Mouse (Mus musculus): ENCODE data around the gene Prkra.
"Not testable (repeated sequence)": the region's sequence is repeated elsewhere in the genome, so short reads cannot be mapped to it uniquely, and the experiment has no call there.

The Prkra gene

DNA sequence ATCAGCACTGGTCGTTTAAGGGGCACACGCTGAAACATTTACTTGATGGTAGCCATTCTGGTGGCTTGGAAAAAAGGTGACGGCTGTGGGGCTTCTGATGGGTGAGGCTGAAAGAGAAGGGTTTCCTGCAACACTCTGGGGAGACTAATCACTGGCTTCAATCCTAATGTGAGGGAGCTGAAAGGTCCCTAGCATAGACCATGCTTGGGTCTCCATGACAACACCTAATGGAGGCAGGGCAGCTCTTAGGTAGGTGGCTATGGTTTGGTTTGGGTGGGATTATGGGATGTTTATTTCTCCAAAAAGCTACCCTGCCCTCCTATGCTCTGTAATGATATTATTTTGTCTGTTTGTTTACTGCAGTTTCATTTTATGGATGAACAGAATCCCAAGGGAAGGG lies 7.6 kb upstream of the Prkra start:
- no peak for DNase-seq

GRCm38 (mm10) chr2:76654646-76655045 lies 6.8 kb upstream of the Prkra start:
- no peak for DNase-seq

GRCm38 (mm10) chr2:76653070-76653469 lies 5.3 kb upstream of the Prkra start:
- DNase-seq: no peak

- no peak for DNase-seq
Observed at GRCm38 (mm10) chr2:76648666-76649141, 889 bp upstream of the Prkra start.

DNA sequence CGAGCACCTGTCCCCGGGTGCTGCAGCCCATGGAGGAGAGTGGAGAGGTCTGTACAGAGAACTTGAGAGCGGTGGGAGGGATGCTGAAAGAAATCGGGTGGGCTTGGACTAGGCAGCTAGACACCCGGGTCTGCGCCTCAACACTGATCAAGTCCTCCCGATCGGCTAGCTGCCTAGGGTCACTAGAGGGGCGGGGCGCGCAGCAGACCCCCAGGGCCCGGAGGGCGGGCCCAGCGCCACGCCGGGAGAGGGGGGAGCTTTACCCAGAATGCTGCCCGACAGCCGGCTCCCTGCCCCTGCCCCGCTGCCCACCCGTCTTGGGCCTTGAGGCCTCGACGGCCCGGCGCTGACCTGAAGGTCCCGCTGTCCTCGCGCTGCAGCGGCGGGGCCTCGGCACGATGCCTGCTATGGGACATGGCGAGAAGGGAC lies 360 bp downstream of the Prkra start:
- no peak for DNase-seq

DNA sequence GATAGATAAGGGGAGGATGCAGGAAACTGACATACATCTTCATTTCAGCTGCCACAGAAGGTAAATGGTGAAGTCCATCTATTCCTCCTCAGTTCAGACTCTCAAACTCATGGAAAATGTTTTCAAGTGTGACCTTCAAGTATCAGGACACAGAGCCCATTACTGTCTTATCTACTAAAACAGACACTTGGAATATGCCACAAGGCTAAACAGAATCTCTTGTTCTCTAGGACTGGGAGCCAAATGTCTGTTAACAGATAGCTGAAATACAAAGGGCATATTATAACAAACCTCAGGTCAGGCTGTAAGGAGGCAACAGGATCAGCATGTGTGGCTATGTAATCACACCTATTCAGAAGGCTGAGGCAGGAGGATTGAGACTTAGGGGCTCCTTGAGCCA lies 4.0 kb downstream of the Prkra start:
- no peak for DNase-seq

DNA sequence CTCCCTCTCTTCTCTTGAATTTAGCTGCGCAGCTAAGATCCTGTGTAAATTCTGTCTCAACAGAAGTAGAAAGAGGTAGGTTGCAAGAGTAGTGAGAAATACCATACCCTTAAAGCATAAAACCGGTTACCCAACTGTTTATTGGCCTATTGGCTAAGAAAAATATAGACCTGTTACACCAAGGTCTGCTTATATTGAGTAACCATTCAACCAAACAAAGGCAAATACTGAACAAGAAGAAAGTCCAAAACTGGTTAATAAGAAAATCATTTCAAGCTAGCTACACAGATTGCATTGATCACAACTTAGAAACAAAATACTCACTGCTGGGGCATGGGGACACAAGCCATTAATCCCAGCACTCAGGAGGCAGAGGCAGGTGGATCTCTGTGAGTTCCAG lies 8.2 kb downstream of the Prkra start:
- DNase-seq: no peak

DNA sequence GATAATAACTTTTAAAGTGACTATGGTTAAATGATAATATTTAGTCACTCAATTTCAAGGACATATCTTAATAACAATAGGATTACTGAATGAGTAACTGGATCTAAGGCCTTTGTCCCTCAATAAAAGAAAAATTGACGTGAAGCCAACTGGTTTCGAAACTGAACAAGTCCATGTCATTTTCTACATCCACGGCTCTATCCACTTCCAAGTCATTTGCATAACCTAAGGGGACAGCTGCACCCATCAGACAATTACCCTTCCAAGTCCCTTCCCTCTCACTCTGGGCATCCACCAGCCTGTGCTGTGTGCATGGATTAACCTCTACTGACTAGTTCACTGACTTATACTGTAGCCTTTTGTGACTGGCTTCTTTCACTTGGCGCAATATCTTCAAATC lies 16.2 kb downstream of the Prkra start:
- no peak for DNase-seq

DNA sequence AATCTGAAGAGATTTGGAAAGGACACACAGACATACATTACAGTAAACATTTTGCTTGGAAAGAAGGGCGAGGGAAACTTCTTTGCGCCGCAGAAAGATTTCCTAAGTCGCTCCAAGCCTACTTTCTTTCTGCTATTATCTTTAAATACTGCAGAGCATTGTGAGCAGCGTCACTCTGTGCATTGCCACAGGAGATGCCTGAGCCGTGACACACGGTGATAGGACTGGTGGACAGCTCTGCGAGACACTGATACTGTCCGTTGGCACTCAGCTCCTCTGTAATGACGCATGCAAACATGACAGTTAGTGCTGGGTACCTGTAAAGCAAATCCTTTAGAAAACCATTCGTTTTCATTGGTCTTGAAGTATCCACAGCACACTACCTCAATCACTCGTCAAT lies 17.5 kb downstream of the Prkra start:
- no peak for DNase-seq

- DNase-seq: not testable (repeated sequence)
Observed at GRCm38 (mm10) chr2:76622316-76622715, 25.5 kb downstream of the Prkra start.

GRCm38 (mm10) chr2:76621724-76622123 lies 26.1 kb downstream of the Prkra start:
- no peak for DNase-seq

GRCm38 (mm10) chr2:76620188-76620587 lies 27.6 kb downstream of the Prkra start:
- DNase-seq: no peak

DNA sequence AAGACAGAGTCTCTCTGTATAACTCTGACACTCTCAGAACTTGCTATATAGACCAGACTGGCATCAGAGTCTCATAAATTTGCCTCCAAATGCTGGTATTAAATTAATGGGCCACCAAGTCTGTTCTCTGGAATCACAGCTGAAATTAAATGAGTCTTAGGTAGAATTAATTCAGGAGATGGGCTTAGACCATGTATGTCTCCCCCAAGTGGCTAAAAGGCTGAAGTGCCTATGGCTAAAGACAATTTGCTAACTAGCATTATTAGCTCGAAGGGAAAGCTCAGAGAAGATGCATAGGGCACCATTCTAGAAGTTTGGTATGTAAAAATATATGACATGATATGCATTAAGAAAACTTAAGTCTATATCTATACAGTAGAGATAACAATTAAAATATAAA lies 29.7 kb downstream of the Prkra start:
- DNase-seq: peak; percentile 51

DNA sequence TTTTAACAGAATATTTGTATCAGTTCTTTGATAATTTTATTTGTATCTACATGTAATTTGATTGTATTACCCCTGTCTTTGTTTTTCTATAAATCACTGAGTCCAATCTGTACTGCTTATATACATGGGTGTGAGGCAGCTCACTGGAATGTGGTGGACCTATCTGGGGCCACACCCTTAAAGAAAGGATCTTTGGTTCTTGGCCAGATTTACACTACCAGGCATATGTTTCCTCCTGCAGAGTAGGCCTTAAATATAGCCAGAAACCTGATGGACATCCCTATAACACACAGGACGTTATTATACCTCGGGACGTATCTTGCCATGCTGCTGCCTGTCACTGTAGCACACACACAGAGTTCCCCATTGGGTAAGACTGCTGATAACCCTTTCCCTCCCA lies 35.8 kb downstream of the Prkra start:
- no peak for DNase-seq

DNA sequence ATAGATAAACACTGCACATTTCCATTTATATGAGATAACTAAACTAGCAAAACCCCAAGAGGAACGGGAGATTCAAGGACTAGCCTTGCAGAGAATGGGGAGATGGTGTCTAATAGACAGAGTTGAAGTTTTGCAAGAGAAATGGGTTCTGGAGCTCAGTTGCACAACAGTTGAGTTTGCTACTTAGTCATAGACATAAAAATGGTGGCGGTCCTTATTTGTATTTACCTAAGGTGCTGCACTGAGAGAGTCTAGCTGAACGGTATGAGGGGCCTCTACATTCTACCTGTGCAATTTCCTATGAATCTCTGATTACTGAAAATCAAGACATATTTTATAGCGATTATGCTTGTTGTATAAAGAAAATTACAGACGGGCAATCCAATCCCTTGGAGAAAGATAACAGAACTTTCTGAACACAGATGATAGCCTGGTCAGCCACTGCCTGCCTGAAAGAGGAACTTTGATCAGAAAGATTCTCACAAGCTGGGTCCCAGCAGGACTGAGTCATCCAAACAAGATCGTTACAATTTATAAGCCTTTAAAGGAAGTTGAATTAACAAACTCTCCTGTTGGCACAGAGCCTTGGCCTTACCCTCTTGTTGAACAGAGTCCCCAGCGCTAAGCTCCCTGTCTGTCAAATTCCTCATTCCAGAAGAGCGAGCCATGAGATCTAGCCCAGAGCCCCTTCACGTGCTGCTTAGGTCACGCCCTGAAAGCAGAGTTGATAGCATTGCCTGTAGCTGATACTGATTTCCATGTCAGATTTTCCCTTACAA lies 37.3 kb downstream of the Prkra start:
- DNase-seq: no peak

- no peak for DNase-seq
Observed at GRCm38 (mm10) chr2:76606704-76607103, 41.1 kb downstream of the Prkra start.

GRCm38 (mm10) chr2:76602256-76602655 lies 45.6 kb downstream of the Prkra start:
- DNase-seq: no peak

DNA sequence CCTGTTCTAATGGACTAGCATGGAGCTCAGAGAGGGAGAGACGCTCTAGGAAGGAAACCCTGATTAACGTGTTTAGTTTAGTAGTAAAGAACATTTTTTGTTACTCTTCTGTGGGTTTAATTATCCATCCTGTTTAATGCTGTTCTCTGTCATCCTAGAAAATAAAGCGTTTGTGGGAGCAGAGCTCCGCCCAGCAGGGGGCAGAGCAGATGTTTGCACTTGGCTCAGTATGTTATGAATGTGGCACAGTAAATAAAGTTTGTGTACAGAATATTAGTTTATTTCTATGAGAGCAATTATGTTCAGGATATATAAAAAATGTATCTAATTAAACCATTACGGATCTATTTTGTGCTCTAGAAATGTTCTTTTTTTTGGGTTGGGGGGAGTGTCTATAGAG lies 48.6 kb downstream of the Prkra start:
- DNase-seq: no peak

- DNase-seq: no peak
Observed at GRCm38 (mm10) chr2:76597521-76597920, 50.3 kb downstream of the Prkra start.

- DNase-seq: peak; percentile 8
Observed at GRCm38 (mm10) chr2:76592401-76592924, 55.4 kb downstream of the Prkra start.

DNA sequence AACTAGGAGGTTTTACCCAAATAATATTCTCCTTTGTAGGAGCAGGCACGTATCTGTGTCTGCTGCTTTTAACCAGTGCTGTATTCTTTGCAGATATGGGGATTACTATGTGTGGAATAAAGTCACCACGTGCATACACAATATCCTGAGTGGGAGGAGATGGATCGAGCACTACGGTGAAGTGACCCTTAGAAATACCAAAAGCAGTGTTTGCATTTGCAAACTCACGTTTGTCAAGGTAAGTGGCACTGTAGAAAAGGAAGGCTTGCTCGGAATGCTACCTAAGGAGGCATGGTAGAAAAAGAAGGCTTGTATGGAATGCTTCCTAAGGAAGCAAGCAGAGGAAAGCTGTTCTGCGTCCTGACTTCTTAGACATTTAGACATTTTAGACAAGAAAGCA lies 57.6 kb downstream of the Prkra start:
- no peak for DNase-seq

DNA sequence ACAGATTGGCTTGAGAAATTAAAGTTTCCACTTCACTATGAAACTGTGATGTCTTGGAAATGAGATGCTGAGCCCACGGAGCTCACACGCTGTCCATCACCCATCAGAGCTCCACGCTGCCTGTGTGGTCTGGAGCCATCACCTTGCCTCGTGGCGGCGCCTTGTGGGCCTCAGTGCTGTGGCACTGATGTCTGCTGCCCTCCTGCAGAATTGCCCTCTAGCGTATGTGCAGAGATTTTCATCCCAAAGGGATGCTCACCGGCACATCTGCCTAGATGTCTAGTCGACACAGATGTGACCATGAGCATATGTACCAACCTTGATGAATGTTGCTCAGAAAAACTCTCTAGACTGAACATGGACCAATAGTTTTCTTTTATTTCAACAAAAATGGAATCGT lies 60.9 kb downstream of the Prkra start:
- no peak for DNase-seq

GRCm38 (mm10) chr2:76585090-76585489 lies 62.7 kb downstream of the Prkra start:
- DNase-seq: no peak

Measured in kidney, postnatal 14 days (tissue).